Mouse (Mus musculus) left cerebral cortex, adult 6 months (tissue): ENCODE measurements around the gene Olfr417. TPM values are rescaled to one million over a fixed set of nuclear protein-coding genes. Genes with fewer than 3 reads are reported as not detected.

Experiments
- long read RNA-seq, 2 experiments: library from polyadenylated mRNA; unstranded; transcript quantifications; one replicate each; pipeline ENCODE4 v2.0.0; 2019 to 2020
- polyA plus RNA-seq: library from polyadenylated mRNA; unstranded; fragments of <200 nt; fragmentation: Nextera tagmentation; gene quantifications from 2 replicates; pipeline ENCODE4 v1.2.3, GENCODE M21; 2021

The Olfr417 gene
- not detected in 2 replicates for polyA plus RNA-seq
- long read RNA-seq, experiment 1 = 0 reads
- long read RNA-seq, experiment 2 = 0 reads

DNA sequence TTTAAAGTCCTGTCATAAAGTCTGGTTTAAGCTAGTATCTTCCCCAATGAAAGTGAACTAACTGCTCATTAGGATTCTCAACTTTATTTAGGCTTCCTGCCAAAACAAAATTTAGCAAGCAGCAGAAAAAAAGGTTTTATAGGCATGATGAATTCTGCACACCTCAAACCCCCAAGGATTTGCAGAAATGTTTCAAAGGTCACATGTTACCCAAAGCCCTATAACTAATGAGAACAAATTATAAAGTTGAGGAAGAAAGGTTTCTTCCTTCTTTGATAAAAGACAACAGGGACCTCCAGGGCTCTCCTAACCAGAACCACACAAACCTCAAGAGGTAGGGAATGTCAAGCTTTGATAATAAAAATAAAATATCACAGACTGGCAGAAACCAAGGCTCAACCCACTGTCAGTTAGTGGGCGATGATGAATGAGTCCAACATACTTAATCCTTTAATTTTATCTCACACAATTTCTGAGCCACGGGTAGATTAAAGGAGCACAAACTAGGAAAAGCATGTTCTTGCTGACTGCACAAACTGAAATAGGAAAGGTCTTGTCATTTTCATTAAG, at the start of gene Olfr417:
Gene Olfr417, plus strand, starts transcription at position 241 of the 570 bp plus-strand sequence.

DNA sequence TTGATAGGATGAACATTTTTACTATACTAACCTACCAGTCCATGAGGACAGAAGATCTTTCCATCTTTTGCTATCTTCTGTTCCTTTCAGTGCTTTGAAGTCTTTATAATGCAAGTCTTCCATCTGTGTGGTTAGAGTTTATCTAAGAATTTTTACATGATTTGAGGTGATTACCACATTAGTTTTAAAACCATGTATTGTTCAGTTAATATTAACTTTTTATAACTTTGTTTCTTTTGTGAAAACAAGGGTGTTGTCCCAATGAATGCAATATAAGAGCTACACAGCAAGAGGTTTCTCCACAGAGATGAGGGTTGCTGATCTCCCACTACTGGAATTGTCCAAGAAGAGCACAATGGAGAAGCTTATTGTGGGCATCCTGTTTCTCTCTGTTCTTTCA, 34.7 kb upstream of the Olfr417 start, which contains the start of gene Mptx1:
Gene Mptx1, plus strand, starts transcription at position 301 of the 400 bp plus-strand sequence.

DNA sequence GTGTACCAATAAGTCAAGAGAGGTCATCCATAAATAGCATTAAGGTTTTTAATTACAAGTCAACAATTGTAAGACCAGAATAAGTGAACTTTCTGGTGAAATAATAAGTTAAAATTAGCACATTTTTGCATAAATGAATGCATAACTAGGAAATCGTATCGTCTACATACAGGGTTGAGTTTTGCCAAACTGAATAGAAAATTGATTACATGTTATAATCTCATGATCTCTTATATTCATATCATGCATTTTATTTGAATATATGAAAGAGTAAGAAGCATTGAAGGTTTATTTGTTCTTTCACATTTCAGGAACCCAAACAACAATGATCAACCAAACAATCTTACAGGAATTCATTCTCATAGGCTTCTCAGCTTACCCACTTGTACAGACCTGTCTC, 25.8 kb downstream of the Olfr417 start, which contains the start of gene Olfr248:
Gene Olfr248, plus strand, starts transcription at position 301 of the 400 bp plus-strand sequence.

DNA sequence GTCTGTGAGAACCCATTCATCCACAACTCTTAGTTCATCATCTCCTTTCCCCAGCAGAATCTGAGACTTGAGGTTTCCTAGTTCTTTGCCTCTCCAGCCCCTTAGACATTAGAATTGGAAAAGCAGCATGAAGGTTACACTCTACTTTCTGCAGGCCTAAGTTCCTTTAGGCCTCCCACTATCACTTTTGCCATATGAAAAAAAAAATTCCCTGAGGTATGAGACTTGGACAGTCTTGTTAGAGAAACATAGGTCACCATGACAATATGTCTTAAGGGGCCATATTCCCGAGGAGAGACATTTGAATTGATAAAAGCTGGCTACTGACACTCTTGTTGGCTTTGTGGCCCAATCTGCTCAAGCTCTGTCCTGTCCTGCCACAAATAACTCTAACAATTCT, 58.8 kb downstream of the Olfr417 start, which contains the start of gene Olfr414:
Gene Olfr414, plus strand, starts transcription at position 301 of the 400 bp plus-strand sequence.

Other genes with a start within 250 kb of the Olfr417 start
- gene Olfr231, start 244.0 kb upstream of the Olfr417 start, polyA plus RNA-seq = not detected in 2 replicates
- gene Olfr424, start 233.6 kb upstream of the Olfr417 start, polyA plus RNA-seq = not detected in 2 replicates
- gene Olfr420, start 209.5 kb upstream of the Olfr417 start, polyA plus RNA-seq = not detected in 2 replicates
- not detected in 2 replicates for gene Spta1, start 192.3 kb upstream of the Olfr417 start, polyA plus RNA-seq
- not detected in 2 replicates for gene Olfr419, start 113.1 kb upstream of the Olfr417 start, polyA plus RNA-seq
- not detected in 2 replicates for gene Mptx1, start 34.6 kb upstream of the Olfr417 start, polyA plus RNA-seq
- gene Olfr248, start 25.9 kb downstream of the Olfr417 start, polyA plus RNA-seq = not detected in 2 replicates
- not detected in 2 replicates for gene Olfr414, start 58.9 kb downstream of the Olfr417 start, polyA plus RNA-seq
- gene Olfr220, start 77.0 kb downstream of the Olfr417 start, polyA plus RNA-seq = not detected in 2 replicates
- 8.4 and 8.6 TPM in 2 replicates for gene Fmn2, start 136.7 kb downstream of the Olfr417 start, polyA plus RNA-seq